Mouse (Mus musculus): Measurements from ENCODE around the gene Tmem160. TPM values are rescaled to one million over a fixed set of nuclear protein-coding genes. Genes with fewer than 3 reads are reported as not detected.

Tmem160 gene
- 10 to 100 TPM; 54.7 to 73.2 (median 60.1) TPM for total RNA-seq (2022)

DNA sequence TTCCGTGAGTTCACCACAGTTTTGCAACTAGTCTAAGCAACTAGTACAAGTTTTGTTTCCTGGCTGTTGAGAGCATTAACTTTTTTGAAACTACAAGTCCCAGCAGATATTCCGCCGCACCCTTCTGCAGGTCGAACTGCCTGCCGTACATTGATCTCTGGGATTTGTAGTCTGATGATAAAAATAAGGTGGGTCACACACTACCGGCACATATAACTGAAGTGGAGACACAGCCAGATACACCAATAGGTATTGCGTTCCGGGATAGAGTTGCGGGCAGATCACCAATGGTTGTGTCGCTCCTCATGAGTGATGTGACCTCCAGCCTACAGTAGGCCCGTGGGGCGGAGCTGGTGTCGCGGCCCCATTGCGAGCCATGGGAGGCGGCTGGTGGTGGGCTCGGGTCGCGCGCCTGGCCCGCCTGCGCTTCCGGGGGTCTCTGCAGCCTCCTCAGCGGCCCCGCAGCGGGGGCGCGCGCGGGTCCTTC lies at the start of gene Tmem160:
Tmem160 (plus strand) TSS at position 193 of the 487 bp plus-strand sequence.
- DNase-seq (ENCODE audit: low spot score in 2 of 2), result peak; percentile 84 to 90

GRCm38 (mm10) chr7:16402968-16403948 lies 49.3 kb upstream of the Tmem160 start:
- no peak for DNase-seq (ENCODE audit: low spot score in 2 of 2)

GRCm38 (mm10) chr7:16404315-16405072 lies 48.1 kb upstream of the Tmem160 start:
- no peak for DNase-seq (ENCODE audit: low spot score in 2 of 2)

- peak; percentile 37 to 60 for DNase-seq (ENCODE audit: low spot score in 2 of 2)
Measured at GRCm38 (mm10) chr7:16405073-16405455, 47.5 kb upstream of the Tmem160 start.

GRCm38 (mm10) chr7:16405516-16406351 lies 46.8 kb upstream of the Tmem160 start:
- DNase-seq (ENCODE audit: low spot score in 2 of 2), result peak; percentile 63 to 71

GRCm38 (mm10) chr7:16406978-16407377 lies 45.6 kb upstream of the Tmem160 start:
- DNase-seq (ENCODE audit: low spot score in 2 of 2), result no peak

- DNase-seq (ENCODE audit: low spot score in 2 of 2), result no peak
Measured at GRCm38 (mm10) chr7:16411100-16411499, 41.5 kb upstream of the Tmem160 start.

GRCm38 (mm10) chr7:16412220-16412896 lies 40.2 kb upstream of the Tmem160 start:
- no peak for DNase-seq (ENCODE audit: low spot score in 2 of 2)

DNA sequence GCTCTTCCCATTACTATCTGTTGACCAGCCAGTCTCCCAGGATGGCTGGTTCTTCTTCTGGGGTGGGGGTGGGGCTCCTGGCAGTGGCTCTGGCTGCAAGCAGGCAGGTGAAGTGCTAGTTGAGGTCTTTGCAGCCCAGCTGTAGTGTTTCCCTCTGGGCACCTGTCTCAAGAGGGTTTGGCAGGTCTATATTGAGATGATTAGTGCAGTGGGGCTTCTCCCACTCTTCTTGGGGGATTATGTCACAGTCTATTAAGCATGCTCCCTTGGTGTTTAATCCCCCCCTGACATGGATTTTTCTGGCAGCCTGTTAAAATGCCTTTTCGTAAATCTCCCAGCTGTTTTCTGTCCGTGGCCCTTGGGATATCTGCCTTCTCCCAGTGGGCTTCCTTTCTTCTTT lies 39.6 kb upstream of the Tmem160 start:
- no peak for DNase-seq (ENCODE audit: low spot score in 2 of 2)

DNA sequence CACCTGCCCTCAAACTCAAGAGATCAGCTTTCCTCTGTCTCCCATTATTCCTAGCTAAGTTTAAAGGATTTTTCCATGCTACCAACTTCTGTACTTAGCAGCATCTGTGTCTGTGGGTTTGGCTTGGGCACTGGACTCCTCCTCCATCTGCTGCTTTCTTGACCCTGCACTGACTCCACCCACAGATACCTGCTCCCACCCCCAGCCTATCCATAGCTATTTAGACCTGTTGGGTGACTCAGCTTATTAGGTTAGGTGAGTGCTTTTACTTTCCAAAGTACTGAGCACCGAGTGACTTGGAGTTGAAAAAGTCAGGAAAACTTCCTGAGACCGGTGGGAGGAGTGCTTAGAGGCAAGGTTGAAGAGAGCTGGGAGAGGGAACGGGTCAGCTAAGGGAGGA lies 37.2 kb upstream of the Tmem160 start:
- no peak for DNase-seq (ENCODE audit: low spot score in 2 of 2)

- no peak for DNase-seq (ENCODE audit: low spot score in 2 of 2)
Measured at GRCm38 (mm10) chr7:16417141-16417771, 35.3 kb upstream of the Tmem160 start.

- no peak for DNase-seq (ENCODE audit: low spot score in 2 of 2)
Measured at GRCm38 (mm10) chr7:16418713-16419112, 33.9 kb upstream of the Tmem160 start.

GRCm38 (mm10) chr7:16420493-16421118 lies 32.0 kb upstream of the Tmem160 start:
- no peak for DNase-seq (ENCODE audit: low spot score in 2 of 2)

DNA sequence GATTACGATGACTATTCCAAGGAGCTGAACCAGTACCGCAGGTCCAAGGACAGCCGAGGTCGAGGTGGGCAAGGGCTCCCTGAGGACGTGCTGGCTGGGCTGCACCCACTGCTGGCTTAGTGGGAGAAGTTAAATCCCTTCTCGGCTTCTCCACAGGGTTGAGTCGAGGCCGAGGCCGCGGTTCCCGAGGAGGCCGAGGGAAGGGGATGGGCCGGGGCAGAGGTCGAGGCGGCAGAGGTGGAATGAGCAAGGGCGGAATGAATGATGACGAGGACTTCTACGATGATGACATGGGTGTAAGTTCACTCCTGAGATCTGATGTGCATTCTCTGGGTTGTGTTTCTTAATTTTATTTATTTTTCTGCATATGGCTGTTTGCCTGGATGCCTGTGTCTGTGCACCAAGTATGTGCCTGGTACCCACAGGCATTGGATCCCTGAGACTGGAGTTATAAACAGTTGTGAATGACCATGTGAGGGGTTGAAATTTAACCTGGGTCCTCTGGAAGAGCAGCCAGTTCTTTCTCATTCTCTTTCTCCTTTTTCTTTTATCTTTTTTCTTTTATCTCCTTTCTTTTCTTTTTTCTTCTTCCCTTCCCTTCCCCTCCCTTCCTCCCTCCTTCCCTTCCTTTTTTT lies 30.2 kb upstream of the Tmem160 start:
- no peak for DNase-seq (ENCODE audit: low spot score in 2 of 2)

- no peak for DNase-seq (ENCODE audit: low spot score in 2 of 2)
Measured at GRCm38 (mm10) chr7:16423731-16424130, 28.8 kb upstream of the Tmem160 start.

GRCm38 (mm10) chr7:16425721-16426120 lies 26.9 kb upstream of the Tmem160 start:
- DNase-seq (ENCODE audit: low spot score in 2 of 2), result no peak

- DNase-seq (ENCODE audit: low spot score in 2 of 2), result peak; percentile 62 to 75
Measured at GRCm38 (mm10) chr7:16426129-16426729, 26.4 kb upstream of the Tmem160 start.

DNA sequence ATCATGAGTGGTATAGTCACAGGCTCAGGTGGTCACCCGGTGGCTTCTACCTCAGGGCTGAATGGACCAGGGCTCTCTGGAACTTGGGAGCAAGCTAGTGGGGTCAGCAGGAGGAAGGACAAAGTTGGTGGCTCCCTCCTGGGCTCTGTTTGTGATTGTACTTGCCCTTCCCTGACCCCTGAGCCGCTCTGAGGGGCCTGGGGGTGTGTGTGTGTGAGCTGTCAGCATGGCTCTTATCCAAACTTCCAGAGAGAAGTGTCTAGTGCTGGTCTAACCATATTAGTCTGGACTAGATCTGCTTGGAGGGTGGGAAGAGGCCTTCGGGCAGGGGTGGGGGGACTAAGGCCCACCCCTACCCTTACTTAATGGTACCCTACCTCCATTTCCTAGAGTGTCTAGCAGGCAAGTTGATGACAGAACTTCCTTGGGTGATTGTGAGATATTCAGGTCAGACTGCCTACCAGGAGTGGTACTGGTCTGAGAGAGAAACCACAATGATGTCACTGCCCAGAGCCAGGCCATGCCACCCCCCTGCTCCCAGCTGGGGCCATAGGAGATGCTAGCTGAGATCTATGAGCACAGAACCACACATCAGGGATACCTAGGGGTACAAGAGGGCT lies 19.1 kb upstream of the Tmem160 start:
- DNase-seq (ENCODE audit: low spot score in 2 of 2), result no peak
